Mouse (Mus musculus): ENCODE data around the gene 4930579F01Rik. TPM values are rescaled to one million over a fixed set of nuclear protein-coding genes. Genes with fewer than 3 reads are reported as not detected.

4930579F01Rik gene
- total RNA-seq, 4 experiments from 2014 or later = not detected

Other genes starting within 250 kb of the 4930579F01Rik start
- 1 to 10 TPM; 3.4 to 5.9 (median 4.7) TPM for gene Dapp1, start 212.3 kb downstream of the 4930579F01Rik start, total RNA-seq (2022)
- 1 to 10 TPM; 1.3 to 2.2 (median 1.6) TPM for gene 1110002E22Rik, start 128.8 kb downstream of the 4930579F01Rik start, total RNA-seq (2022)
- gene Gm5105, start 126.4 kb downstream of the 4930579F01Rik start, total RNA-seq (2022) = under 1 TPM in 1 of 4 experiments, not detected in 3; 0.21 TPM
- 1 to 10 TPM; 3.7 to 6.4 (median 4.7) TPM for gene Trmt10a, start 50.4 kb downstream of the 4930579F01Rik start, total RNA-seq (2022)
- gene Mttp, start 48.9 kb downstream of the 4930579F01Rik start, total RNA-seq (2022) = 1 to 10 TPM; 7.3 to 7.8 (median 7.8) TPM
- under 1 TPM in 3 of 4 experiments, not detected in 1; 0.18 to 0.33 (median 0.20) TPM for gene Adh7, start 23.9 kb upstream of the 4930579F01Rik start, total RNA-seq (2022)
- gene Adh1, start 67.2 kb upstream of the 4930579F01Rik start, total RNA-seq (2022) = 1 to 10 TPM in 3 of 4 experiments, under 1 TPM in 1; 0.84 to 1.8 (median 1.6) TPM
- gene Adh6a, start 119.5 kb upstream of the 4930579F01Rik start, total RNA-seq (2022) = not detected
- not detected for gene Adh6b, start 147.9 kb upstream of the 4930579F01Rik start, total RNA-seq (2022)
- gene Adh4, start 221.6 kb upstream of the 4930579F01Rik start, total RNA-seq (2022) = not detected
- 10 to 100 TPM; 63.2 to 73.5 (median 70.0) TPM for gene Adh5, start 249.3 kb upstream of the 4930579F01Rik start, total RNA-seq (2022)